Mouse (Mus musculus) adrenal gland, adult 18-20 months (tissue): ENCODE results near the gene Gnai2. TPM values are rescaled to one million over a fixed set of nuclear protein-coding genes. Genes with fewer than 3 reads are reported as not detected.
"Not testable (repeated sequence)": the region's sequence is repeated elsewhere in the genome, so short reads cannot be mapped to it uniquely, and the experiment has no call there.

Source experiments
- DNase-seq, 2 experiments: peaks; one replicate each; pipeline ENCODE4 v3.0.0; 2021 to 2022; ENCODE audit warnings: low spot score in 2 of 2
- total RNA-seq, 2 experiments: library from RNA; stranded (reverse); gene quantifications; 1 replicate in 1 of 2; 2 replicates in 1 of 2; pipeline ENCODE4 v1.2.3; 2021

The Gnai2 gene
- total RNA-seq, 2 experiments from 2014 or later: 238 to 263 TPM

DNA sequence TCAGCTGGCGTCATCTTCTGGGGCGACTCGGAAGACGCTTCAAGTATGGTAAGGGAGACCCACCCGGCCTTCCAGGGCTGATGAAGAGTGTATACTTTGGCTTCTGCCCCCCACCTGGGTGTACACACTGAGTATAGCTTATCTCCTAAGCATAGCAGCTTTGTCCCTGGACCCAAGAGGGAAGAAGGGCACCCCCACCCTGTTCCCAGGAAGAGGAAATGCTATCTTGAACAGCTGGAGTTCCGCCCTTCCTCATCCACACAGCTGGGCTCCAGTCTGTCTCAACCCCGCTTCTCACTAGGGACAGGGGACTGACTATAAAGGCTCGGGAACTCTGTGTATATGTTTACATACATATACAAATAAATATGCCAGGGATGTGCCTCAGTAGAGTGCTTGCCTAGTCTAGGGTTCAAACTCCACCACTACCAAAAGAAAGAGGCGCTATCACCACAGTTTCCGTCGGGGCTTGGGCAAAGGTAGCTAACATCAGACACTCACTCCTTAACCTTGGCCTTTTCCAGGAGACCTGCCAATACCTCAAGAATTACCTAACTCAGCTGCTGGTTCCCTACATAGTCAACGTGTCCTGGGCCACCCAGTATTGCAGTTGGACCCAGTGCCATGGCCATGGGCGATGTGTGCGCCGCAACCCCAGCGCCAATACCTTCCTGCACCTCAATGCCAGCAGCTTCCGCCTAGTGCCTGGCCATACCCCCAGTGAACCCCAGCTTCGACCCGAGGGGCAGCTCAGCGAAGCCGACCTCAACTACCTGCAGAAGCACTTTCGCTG is 63.4 kb downstream of the Gnai2 start:
- no peak for DNase-seq

DNA sequence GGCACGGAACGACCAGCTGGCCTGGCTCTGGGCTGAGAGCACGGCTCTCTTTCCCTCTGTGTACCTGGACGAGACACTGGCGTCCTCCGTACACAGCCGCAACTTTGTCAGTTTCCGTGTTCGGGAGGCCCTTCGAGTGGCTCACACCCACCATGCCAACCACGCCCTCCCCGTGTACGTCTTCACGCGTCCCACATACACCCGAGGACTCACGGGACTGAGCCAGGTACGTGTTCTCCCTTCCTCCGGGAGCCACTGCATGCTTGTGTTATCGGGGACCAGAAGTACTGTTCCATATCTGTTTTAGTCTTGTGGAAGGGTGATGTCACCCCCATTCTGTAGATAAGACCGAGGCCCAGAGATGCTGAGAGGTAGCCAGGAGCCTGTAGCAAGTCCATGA is 64.3 kb downstream of the Gnai2 start:
- DNase-seq: no peak

DNA sequence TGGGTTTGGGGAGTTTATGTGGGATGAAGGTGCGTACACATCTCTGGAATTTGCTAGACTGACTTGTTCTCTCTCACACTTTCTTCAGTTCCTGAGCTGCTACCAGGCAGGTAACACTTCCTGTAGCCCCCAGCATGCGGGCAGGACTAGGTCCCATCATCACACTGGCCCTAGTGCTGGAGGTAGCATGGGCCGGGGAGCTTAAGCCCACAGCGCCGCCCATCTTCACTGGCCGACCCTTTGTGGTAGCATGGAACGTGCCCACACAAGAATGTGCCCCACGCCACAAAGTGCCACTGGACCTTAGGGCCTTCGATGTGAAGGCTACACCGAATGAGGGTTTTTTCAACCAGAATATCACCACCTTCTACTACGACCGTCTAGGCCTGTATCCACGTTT is 65.2 kb downstream of the Gnai2 start:
- DNase-seq: no peak

DNA sequence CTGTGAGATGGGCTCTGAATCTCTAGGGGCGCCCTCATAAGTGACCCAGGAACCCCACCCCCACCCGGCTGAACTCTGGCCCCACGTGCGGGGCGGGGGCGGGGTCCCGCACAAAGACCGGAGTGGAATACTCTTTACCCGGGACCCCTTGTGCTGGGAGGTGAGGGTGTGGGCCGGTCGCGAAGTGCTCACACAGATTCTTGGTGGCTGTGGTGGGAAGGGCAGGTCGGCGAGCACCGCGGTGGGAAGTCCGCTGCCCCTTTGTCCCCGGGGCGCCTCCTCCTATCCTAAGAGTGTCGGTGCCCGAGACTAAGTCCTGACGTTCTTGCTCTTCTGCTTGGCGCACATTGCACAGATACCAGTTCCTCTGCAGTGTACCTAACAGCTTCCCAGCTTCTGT is 65.9 kb downstream of the Gnai2 start:
- no peak for DNase-seq

DNA sequence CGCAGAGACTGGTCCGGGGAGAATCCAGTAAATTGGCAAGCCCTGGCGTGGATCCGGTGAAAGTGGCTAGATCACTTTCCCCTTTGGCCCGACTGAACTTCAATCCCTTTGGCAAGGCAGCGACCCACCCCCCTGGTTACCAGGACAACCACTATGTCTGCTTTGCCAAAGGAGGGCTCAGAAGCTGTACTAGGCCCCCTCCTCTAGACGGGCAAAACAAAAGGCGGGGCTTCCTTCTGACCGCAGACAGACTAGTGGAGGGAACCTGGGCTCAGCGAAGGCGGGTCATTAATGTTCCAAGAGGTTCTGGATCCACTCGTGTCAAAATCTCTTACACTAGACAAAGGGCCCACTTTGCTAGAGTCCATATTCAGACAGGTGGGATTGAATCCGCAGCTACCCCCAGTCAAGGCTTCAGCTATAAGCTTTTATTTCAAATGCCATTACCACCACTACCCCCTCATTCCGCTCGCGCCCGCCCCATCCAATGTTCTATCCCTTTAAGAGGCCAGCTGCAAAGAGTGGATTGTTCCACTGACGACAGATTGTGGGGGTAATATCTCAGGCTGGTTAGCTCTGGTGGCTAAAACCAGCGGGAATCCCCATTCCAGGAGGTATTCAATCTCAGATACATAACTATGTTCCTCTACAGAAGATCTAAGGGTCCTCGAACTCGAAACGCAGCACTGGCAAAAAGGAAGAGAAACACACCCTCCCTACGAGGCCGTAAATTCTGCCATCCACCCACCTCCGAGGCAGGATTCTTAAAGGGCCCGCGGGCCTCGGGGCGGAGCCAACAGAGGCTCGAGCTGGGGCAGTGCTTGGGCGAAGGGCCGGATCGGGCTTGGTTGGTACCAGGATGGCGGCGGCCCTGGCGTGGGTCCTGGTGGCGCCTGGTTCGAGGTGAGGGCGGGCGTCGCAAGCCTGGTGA is 66.6 kb downstream of the Gnai2 start:
- peak; percentile 77 to 80 for DNase-seq

DNA sequence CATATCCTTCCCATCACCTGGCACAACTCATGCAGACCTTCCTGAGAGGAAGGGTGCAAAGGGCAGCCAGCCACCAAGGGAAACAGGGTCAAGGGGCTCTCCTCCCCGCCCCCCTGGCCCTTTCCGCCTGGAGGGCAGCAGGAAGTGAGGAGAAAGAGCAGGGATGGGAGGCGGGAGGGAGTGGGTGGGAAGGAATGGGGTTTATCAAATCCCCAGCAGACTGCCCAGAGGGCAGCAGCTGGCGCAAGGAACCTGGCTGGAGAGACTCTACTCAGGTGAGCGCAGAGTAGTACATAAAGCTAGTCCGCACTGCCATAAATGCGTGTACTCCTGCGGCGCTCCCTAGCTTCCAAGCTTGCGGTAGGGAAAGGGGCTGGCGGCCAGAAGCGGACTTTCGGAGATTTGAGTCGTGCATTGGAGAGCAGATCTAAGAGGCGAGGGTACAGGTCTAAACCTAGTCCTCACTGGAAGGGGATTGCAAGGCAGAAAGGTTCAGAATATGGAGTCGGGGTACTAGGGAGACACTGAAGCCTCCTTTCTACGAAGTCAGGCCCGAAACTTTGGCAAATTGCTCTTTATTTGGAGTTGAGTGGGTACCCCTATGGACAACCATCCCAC is 67.4 kb downstream of the Gnai2 start, which contains the start of gene Hyal2:
TSS of gene Hyal2 (plus strand) at position 244 of the 618 bp plus-strand sequence.
- DNase-seq: no peak

DNA sequence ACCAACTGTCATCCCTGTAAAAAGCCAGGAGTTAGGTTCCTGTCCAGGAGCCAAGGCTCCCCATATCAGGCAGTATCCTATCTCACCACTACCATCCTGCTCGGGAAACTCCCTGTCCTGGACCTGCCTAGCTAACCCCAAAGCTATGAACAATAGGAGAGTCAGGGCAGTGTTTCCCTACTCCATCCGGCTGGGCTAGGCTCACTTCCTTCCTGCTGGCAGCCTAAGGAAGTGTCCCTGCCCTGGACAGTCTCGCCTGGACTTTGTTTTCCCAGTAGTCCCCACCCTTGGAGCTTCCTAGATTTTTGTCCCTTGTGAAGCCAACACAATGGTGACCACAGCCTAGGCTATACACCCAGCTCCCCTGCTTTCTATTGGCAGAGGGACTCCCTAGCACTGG is 68.3 kb downstream of the Gnai2 start:
- no peak for DNase-seq

DNA sequence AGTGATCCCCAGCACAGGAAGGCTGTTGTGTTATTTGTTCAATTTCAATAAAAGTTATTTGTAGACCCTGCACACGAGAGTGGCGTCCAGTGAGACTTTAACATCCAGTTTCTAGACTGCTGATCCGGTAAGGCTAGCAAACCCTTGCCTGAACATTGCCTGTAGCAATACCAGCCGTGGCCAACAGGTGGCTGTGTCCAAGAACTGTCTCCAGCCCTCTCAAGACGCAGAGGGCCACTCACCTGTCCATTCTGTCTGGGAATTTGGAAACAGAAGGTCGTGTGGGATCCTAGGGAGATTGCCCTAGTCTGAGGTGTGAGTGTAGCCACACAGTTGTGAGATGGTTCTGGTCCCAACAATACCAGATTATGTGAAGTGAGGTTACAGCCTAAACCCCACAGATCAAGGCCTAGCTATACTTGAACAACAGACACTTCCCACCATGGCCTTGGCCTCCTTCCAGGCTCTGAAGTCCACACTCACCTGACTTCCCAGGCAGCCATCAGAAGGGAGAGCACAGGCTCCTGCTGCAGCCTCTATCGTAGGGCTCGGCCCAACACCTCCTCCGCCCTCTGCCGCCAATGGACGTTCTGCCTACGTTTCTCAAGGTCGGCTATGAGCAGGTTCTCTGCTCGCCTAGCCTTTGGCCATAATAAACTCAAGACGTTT is 69.0 kb downstream of the Gnai2 start:
- DNase-seq: peak; percentile 83 to 90

DNA sequence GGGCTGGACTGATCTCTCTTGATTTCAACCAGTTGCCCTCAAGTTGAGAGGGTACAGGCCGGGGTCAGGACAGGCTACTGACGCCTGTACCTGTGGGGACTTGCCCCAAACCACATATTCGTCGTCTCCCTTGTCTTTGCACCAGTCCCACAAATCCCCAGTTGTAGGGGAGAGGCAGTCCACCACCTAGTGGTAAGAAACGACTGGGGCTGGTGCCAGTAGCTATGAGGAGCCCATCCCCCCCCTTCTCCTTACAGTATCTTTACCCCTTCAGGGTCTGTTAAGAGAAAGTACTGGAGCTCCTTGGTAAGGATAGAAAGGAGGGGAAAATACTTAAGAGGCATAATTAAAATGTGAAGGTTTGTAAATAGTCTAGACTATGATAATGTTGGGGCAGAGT is 69.6 kb downstream of the Gnai2 start:
- DNase-seq: not testable (repeated sequence)

Other genes with a start within 250 kb of the Gnai2 start
- gene Cacna2d2, start 235.8 kb downstream of the Gnai2 start, total RNA-seq: 1 to 10 TPM; 5.8 to 6.9 TPM
- 10 to 100 TPM; 40.0 to 49.5 TPM for gene Tmem115, start 101.4 kb downstream of the Gnai2 start, total RNA-seq
- gene Cyb561d2, start 93.2 kb downstream of the Gnai2 start, total RNA-seq: 10 to 100 TPM; 12.8 to 20.2 TPM
- gene Nprl2, start 93.1 kb downstream of the Gnai2 start, total RNA-seq: 10 to 100 TPM; 25.8 to 30.9 TPM
- gene Zmynd10, start 88.1 kb downstream of the Gnai2 start, total RNA-seq: 1 to 10 TPM; 1.0 to 1.1 TPM
- 10 to 100 TPM; 16.4 to 24.2 TPM for gene Rassf1, start 83.8 kb downstream of the Gnai2 start, total RNA-seq
- gene Tusc2, start 72.1 kb downstream of the Gnai2 start, total RNA-seq: 10 to 100 TPM; 53.9 to 54.3 TPM
- 10 to 100 TPM; 34.1 to 45.3 TPM for gene Hyal2, start 67.4 kb downstream of the Gnai2 start, total RNA-seq
- gene Hyal1, start 58.4 kb downstream of the Gnai2 start, total RNA-seq: 10 to 100 TPM in 1 of 2 experiments, 1 to 10 TPM in 1; 9.2 to 15.7 TPM
- gene Naa80, start 56.5 kb downstream of the Gnai2 start, total RNA-seq: 10 to 100 TPM; 13.3 to 16.5 TPM
- 1 to 10 TPM; 1.4 to 1.7 TPM for gene Hyal3, start 54.5 kb downstream of the Gnai2 start, total RNA-seq
- 10 to 100 TPM; 38.0 to 41.1 TPM for gene Ifrd2, start 47.7 kb downstream of the Gnai2 start, total RNA-seq
- gene Sema3b, start 26.1 kb downstream of the Gnai2 start, total RNA-seq: 1 to 10 TPM; 5.1 to 6.3 TPM
- gene Slc38a3, start 34.2 kb upstream of the Gnai2 start, total RNA-seq: under 1 TPM; 0.33 to 0.64 TPM
- gene Gnat1, start 44.3 kb upstream of the Gnai2 start, total RNA-seq: under 1 TPM; 0.22 to 0.56 TPM
- gene Sema3f, start 75.1 kb upstream of the Gnai2 start, total RNA-seq: 10 to 100 TPM; 30.2 to 34.1 TPM
- gene Rbm5, start 135.6 kb upstream of the Gnai2 start, total RNA-seq: 100 to 1,000 TPM; 115 to 118 TPM
- gene Rbm6, start 237.9 kb upstream of the Gnai2 start, total RNA-seq: 10 to 100 TPM; 48.3 to 52.8 TPM